Mouse (Mus musculus): ENCODE measurements around the gene Ascl5.

DNA sequence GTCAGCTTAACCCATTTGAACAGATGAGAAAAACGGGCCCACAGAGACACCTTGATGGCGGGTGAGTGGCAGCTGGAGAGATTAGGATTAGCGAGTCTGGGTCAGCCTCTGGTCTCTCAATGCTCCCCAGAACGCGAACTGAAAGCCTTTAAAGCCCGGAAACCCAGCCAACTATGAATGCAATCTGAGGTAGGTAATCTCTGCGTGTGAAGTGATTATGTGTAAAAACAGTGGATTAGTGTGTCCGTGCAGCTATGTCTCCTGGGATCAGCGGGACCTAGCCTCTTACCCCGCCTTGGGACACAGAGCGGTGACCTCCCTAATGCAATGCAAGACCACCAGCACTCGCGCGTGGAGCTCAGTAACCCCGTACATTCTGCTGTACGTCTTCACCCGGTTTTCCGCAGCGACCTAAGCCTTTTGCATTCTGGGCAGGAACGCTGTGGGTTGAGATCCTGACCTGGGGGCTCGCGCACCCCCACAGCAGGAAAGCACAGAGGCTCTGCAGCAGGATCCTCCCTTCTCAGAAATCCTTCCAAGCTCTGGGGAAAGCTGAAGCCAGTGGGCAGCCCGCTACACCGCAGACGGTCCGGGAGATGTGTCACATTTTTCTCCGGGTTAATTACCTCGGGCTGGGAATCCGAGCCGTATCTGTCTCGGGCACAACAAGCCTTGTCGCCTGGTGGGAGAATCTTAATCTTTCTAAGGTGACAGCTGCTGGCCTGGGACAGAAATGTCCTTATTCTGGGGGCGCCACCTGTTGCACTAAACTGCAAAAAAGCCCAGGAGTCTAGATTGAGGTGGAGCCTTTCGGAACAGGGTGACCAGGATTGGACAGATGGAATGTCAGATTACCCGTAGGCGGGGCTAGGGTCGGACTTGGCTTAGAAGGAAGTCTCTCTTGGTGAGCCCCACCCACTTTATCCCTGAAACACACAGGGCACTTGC is 43.1 kb upstream of the Ascl5 start, which contains the start of gene Tmem9:
- TF ChIP-seq CTCF (conservative IDR thresholded peaks at IDR 0.05; ENCODE audit: low read length) = no peak
- TF ChIP-seq POU5F1 (IDR thresholded peaks at IDR 0.05; ENCODE audit: borderline replicate concordance, low read length) = no peak
- no peak for TF ChIP-seq NANOG (IDR thresholded peaks at IDR 0.05; ENCODE audit: borderline replicate concordance, low read length)

Measured in E14TG2a.4 (cell line).